Mouse (Mus musculus): ENCODE results near the gene Bet1. TPM values are rescaled to one million over a fixed set of nuclear protein-coding genes. Genes with fewer than 3 reads are reported as not detected.

Bet1 gene
- polyA plus RNA-seq (2012; rRNA removed) = 6.3 and 7.8 TPM in 2 replicates

GRCm38 (mm10) chr6:4086663-4087454 is at the start of gene Bet1:
Gene Bet1 (minus strand): TSS chr6:4086972.

Other genes starting within 250 kb of the Bet1 start
- 1.1 and 1.6 TPM in 2 replicates for gene Tfpi2, start 98.1 kb downstream of the Bet1 start, polyA plus RNA-seq (2012; rRNA removed)
- not detected in 2 replicates for gene Gngt1, start 93.2 kb downstream of the Bet1 start, polyA plus RNA-seq (2012; rRNA removed)
- 10.6 and 12.9 TPM in 2 replicates for gene Gng11, start 83.1 kb downstream of the Bet1 start, polyA plus RNA-seq (2012; rRNA removed)